Mouse (Mus musculus) monocyte, adult 2 months (primary cell): ENCODE results near the gene Glis1.

Experiments
- DNase-seq, 2 experiments: peaks; one replicate each; pipeline ENCODE4 v3.0.0; 2022; ENCODE audit warnings: low spot score in 2 of 2, low read depth in 1 of 2

The Glis1 gene

DNA sequence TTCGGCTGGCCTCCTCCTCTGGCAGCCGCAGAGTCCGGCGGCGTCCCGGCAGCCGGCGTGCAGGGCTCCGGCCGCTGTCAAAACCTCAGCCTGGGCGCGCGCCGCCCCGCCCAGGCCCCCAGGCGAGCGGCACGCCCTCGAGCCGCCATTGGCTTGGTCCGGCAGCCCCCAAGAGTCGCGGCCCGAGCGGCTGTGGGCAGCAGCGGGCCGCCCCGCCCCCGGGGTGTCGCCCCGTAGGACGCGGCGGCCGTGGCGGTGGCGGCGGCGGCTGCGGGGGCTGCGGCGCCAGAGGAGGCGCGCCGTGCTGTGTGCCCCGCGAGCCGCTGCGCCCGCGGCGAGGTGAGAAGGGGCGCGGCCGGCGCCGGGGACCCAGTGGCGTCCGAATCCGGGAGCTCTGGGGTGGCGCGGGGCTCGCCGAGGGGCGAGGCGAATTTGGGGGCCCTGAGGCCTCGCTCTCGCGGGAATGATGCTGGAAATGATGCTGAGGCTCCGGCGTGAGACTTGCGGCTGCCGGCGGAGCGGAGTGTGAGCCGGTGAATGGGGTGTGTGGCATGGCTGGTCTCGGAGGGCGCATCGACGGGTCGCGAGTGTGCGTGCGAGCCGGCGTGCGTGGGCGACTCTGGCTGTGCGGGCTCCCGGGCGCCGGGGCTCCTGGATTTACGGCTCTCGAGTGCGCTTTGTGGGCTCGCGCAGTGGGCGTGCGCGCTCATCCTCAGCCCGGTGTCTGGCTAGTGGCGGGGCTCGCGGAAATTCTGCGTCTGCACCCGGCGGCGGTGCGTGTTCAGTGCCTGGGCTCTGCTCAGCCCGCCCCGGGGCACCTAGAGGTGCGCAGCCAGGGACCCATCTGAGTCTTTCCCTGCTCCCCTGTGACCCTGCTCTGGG is at the start of gene Glis1:
Glis1 (plus strand) TSS at position 236 of the 882 bp plus-strand sequence.
- DNase-seq, result no peak

DNA sequence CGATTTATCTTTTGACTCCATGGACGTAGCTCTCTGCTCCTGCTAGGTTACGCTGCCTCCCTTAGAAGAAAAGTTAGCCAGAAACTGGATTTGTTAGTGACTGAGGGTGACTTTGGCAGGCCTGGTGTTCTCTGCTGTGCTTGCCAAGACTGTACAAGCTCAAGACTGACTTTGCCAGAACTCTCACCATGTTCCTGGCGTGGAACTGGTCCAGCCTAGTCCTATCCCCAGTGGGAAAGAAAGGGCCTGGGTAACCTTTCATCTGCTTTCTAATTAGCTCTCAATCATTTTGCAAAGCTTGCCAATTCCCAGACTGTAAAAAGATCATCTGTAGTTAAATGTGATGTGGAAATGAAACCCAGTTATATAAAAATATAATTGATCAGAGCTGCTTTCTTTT is 47.4 kb upstream of the Glis1 start:
- no peak for DNase-seq

DNA sequence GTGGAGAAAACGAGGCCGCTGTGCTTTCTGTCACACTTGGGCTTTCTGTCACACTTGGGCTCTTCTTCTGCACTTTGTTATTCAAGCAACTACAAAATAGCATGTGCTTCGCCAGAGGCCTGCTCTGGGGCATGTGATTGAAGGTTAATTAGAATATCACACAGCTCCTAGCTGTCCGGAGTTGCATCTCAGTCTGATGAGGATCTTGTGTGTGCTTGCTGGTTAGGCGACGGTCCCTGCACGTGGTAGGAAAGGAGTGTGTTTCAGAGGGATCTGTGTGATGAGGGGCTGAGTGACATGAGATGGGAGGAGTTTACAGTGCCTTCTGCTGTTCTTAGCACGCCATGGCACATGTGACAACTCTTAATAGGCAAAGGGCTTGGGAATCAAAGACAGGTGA is 46.9 kb upstream of the Glis1 start:
- no peak for DNase-seq

DNA sequence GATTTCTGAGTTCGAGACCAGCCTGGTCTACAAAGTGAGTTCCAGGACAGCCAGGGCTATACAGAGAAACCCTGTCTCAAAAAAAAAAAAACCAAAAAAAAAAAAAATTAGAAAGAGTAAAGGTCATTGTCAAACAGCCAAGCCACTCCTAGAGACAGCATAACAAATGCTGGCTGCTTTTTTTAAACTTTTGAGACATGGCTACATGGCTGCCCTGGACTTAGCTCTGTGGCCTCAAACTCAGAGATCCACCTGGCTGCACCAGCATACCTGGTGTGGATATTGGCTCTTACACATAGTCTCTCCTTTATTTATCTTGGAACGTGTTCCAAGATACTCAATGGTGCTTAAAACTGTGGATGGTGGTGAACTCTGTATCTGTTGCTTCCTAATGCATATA is 46.1 kb upstream of the Glis1 start:
- no peak for DNase-seq

- no peak for DNase-seq
These were observed 45.0 kb upstream of the Glis1 start for GRCm38 (mm10) chr4:107389345-107389744.

GRCm38 (mm10) chr4:107393771-107394170 is 40.6 kb upstream of the Glis1 start:
- DNase-seq, result no peak

- DNase-seq, result no peak
These were observed 14.2 kb upstream of the Glis1 start for GRCm38 (mm10) chr4:107420202-107420601.

DNA sequence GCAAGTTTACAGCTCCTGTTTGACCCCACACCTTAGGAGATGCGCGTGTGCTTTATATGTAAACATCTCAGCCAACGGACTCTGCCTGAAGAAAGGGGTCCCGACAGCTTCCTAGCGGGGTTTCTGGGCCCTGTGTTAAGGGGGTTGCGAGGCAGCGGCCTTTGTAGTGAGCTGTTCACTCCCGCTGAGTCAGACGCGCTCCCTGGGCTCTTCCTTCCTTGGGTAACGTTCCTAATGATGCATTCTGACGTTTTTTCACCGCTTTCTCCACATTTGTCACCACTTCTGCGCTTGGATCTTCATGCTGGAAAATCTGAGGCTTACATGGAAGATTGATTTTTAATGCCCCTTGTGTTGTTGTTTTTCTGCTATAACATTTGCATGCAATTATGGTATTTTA is 12.7 kb upstream of the Glis1 start:
- no peak for DNase-seq

- DNase-seq, result no peak
These were observed 12.2 kb upstream of the Glis1 start for GRCm38 (mm10) chr4:107422176-107422575.

DNA sequence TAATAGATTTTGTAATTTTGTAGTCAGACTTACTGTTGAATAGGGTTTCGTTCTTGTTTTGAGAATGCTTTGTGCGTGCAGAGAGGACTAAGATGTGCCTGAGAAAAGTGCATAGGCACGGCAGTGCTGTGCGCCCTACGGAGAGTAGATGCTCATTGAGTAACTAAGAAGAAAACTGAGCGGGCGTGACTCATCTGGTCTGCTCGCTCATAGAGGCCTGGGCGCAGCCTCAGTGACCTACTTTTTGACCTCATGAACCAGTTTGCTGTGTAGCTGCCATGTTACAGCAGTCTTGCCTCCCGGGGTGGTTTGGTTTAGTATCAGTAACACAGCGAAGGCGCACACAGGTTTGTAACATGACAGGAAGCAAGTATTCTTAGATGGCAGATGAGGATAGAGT is 8.8 kb upstream of the Glis1 start:
- DNase-seq, result no peak

GRCm38 (mm10) chr4:107426631-107427030 is 7.8 kb upstream of the Glis1 start:
- DNase-seq, result no peak

GRCm38 (mm10) chr4:107432717-107433116 is 1.7 kb upstream of the Glis1 start:
- no peak for DNase-seq

- DNase-seq, result no peak
These were observed 414 bp upstream of the Glis1 start for GRCm38 (mm10) chr4:107433998-107434355.

DNA sequence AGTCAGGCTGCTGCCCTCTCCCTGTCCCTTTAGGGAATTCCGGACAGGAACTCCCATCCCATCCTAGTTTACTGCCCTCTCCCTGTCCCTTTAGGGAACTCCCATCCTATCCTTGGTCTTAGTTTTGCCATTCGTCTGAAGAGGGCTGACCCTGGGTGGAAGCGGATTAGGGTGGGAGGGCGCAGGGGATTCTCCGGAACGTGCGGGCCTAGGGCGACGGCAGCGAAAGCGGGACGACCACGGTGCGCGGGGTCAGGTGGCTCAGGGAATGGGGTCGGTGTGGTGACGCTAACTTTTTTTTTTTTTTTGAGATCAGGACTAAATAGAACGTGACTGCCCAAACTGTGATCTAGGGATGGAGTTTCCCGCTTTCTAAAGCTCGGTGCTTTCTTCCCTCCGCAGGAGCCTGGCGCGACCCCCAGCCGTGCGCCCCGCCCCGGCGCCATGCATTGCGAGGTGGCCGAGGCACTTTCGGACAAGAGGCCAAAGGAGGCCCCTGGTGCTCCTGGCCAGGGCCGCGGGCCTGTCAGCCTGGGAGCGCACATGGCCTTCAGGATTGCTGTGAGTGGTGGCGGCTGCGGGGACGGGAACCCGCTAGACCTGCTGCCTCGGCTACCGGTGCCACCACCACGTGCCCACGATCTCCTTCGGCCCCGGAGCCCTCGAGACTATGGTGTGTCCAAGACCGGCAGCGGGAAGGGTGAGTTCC is 1.0 kb downstream of the Glis1 start:
- DNase-seq, result no peak

DNA sequence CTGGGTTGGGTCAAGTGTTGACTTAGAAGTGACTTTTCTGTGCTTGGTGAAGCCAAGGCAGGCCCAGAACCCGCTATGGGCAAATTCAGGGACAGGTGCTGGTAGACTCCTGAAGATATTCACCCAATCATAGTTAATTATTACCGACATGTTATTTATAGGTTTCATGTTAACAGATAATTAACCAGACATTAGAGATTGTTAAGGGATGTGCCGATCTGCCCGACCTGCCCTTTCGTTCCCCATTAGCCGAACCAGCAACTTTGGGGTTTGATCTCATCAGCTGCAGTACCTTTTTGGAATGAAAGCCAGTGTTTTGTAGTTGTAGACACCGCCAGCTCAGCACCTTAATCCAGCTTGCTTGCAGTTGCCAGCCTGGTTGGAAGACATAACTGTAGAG is 2.1 kb downstream of the Glis1 start:
- DNase-seq, result no peak

GRCm38 (mm10) chr4:107438741-107439140 is 4.3 kb downstream of the Glis1 start:
- DNase-seq, result no peak

- no peak for DNase-seq
These were observed 5.9 kb downstream of the Glis1 start for GRCm38 (mm10) chr4:107440306-107440705.

DNA sequence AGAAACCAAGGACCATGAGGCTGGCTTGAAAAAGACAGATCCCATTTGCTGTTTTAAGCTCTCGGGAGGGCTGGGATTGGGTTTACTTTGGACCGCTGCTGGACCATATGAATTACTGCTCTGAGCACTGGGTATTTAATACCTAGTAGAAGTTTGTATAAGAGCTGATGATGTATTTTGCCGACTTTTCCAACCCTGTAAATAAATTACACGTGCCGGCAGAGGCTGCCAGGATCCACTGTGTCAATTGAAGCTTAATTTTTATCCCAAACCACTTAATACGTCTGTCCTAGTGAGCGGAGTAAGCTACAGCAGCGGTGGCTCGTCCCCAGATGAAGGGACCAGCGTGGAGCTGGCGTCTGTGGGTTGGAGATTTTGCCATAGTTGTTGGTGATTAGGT is 7.9 kb downstream of the Glis1 start:
- DNase-seq, result no peak

DNA sequence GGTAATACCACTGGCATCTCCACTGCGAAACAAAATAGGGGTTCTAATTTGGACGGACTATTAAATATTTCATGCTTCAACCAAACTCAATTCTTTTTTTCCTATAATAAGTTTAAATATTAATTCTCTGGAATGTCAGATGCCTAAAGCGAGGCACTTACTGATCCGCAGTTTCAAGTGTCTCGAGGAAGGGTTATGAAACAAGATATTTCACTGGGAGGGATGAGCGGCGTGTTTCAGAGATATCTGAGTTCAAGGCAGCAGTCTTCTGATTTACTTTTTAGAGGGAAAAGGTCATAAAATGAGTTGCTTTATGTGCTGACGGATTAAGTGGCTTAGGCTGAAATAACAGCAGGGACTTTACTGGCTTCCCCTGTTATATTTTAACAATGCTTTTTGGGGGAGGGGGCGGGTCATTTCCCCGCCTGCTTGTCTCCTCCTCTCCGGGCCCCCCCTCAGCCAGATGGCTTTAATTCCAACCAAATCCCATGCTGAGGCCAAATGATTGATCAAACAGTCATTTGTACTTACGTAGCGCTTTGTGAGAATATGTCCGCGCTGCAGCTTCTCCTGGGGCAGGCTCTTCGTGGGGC is 8.6 kb downstream of the Glis1 start:
- DNase-seq, result no peak

DNA sequence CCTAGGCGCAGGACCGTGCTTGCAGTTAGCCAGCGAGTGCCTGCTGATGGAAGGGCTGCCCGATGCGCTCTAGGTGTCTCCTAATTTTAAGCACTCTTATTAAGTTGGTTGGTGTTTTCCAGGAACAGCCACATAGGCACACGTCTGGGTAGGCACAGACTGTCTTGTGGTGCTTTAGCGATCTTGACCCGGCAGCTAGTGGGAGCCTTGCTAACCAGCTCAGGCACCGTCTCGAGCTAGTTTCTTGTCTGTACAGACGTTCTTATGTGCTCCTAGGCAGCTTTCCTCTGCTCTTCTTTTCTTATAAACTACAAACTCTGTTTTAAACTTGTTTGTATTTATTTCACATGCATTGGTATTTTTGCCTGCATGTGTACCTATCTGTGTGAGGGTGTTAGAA is 9.2 kb downstream of the Glis1 start:
- DNase-seq, result no peak

DNA sequence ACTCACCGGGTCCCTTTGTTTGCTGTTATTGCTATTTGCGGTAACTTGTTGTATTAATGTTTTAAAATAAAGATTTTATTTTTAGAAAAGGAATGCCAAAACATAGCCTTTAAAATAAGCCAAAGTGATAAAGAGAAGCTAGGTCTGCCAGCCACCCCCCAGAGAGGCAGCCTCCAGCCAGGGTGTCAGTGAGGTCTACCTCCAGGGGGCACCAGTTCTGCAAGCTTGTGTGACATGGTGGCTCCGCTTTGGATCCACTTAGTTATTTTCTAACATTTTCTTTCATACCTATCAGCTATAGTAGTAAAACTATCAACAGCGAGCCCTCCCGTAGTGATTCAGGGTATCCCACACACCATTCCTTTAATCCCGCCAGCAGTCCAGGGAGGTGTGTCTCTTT is 14.1 kb downstream of the Glis1 start:
- DNase-seq, result no peak

- no peak for DNase-seq
These were observed 15.1 kb downstream of the Glis1 start for GRCm38 (mm10) chr4:107449519-107449918.
